In the genomic region with DNA sequence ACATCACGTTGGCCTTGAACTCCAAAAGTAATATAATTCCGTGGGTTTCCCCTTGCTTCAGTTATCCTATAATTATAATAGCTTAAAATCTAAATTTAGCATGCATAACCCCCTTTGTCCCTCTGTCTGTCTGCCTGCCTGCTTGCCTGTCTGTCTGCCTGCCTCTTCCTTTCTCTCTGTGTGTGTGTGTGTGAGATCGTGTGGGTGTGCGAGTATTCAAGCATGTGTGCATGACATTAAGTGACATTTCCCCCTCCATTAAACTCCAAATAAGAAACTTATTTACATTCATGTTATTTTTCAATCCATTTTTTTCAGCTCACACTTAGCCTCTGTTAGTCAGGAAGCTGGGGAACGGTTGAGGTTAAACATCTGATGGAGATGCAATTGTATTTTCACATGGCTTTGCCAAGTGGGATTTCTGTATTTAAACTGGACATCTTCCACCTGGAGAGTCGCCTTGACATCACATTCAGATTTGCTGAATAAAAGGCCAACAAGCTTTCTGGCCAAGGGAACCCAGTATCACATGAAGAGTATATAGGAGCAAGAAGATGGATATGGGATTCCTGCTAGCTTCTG, we compare ENCODE assay signal across 21 mouse cellular contexts.
A peak's percentile ranks its signal among the peaks of the same experiment; 100 is the strongest.
DNase-seq lines count a peak whose midpoint lies in the region; ATAC-seq and TF ChIP-seq lines count a peak whose summit lies in the region.
"Had no signal": no experiment of that assay in that cellular context is flagged by ENCODE, and none has a peak within 500 bp of the region (broad histone marks: within the 10 kb centered on the region; RNA-seq: fewer than 3 reads in every experiment).

No protein-coding gene starts in this region.

- no peak for ATAC-seq in heart, embryonic 13.5 days (ENCODE audit: extremely low read depth, insufficient number of reproducible peaks, low FRiP score, low TSS enrichment)
- peak; percentile 70 for ATAC-seq in lung, embryonic 14.5 days (ENCODE audit: insufficient read depth)
- no peak for ATAC-seq in liver, embryonic 11.5 days (replicated peaks; ENCODE audit: low FRiP score)
- ATAC-seq in stomach, embryonic 15.5 days (ENCODE audit: insufficient read depth, low FRiP score, low read depth), result no peak
- ATAC-seq: CD4-positive, CD25-positive, alpha-beta regulatory T cell, adult 4 months; forebrain, embryonic 16.5 days had no signal

- TF ChIP-seq CTCF in lung, embryonic 14.5 days (IDR thresholded peaks at IDR 0.05; ENCODE audit: low read depth), result no peak

- no peak overlapping the region for H3K4me2 ChIP-seq in heart, embryonic 13.5 days
- H3K4me2 ChIP-seq in lung, embryonic 14.5 days, result peak overlapping the region; percentile 3; the same call in 1 of the 2 replicates
- H3K4me2 ChIP-seq in liver, embryonic 11.5 days, result no peak overlapping the region
- no peak overlapping the region for H3K4me2 ChIP-seq in stomach, embryonic 15.5 days
- H3K4me2 ChIP-seq: embryonic facial prominence, embryonic 15.5 days; heart, embryonic 12.5 days; hindbrain, embryonic 14.5 days had no signal

- H3K9me3 ChIP-seq in heart, embryonic 13.5 days, result no peaks in the 10 kb centered on the region
- H3K9me3 ChIP-seq in lung, embryonic 14.5 days (ENCODE audit: low read depth, low read length), result no peaks in the 10 kb centered on the region
- no peaks in the 10 kb centered on the region for H3K9me3 ChIP-seq in liver, embryonic 11.5 days (ENCODE audit: control insufficient read depth, low read length)
- H3K9me3 ChIP-seq in stomach, embryonic 15.5 days, result no peaks in the 10 kb centered on the region
- H3K9me3 ChIP-seq: embryonic facial prominence, embryonic 15.5 days; heart, embryonic 12.5 days had no signal

- no peak overlapping the region for H3K9ac ChIP-seq in heart, embryonic 13.5 days
- no peak overlapping the region for H3K9ac ChIP-seq in lung, embryonic 14.5 days
- H3K9ac ChIP-seq in liver, embryonic 11.5 days (ENCODE audit: low read depth, low read length), result no peak overlapping the region
- H3K9ac ChIP-seq in stomach, embryonic 15.5 days, result no peak overlapping the region
- H3K9ac ChIP-seq: embryonic facial prominence, embryonic 15.5 days; heart, embryonic 12.5 days; hindbrain, embryonic 14.5 days had no signal

- H3K4me3 ChIP-seq in heart, embryonic 13.5 days, result no peak overlapping the region
- no peak overlapping the region for H3K4me3 ChIP-seq in lung, embryonic 14.5 days (ENCODE audit: low read depth, low read length)
- H3K4me3 ChIP-seq in liver, embryonic 11.5 days (ENCODE audit: low read depth, low read length), result no peak overlapping the region
- H3K4me3 ChIP-seq in stomach, embryonic 15.5 days (replicated peaks), result no peak overlapping the region
- H3K4me3 ChIP-seq: embryonic facial prominence, embryonic 15.5 days; heart, embryonic 12.5 days had no signal

- no peaks in the 10 kb centered on the region for H3K36me3 ChIP-seq in heart, embryonic 13.5 days
- H3K36me3 ChIP-seq in lung, embryonic 14.5 days (ENCODE audit: insufficient read depth), result no peaks in the 10 kb centered on the region
- no peaks in the 10 kb centered on the region for H3K36me3 ChIP-seq in liver, embryonic 11.5 days (ENCODE audit: control insufficient read depth, insufficient read depth, low read length)
- H3K36me3 ChIP-seq in stomach, embryonic 15.5 days, result no peaks in the 10 kb centered on the region
- H3K36me3 ChIP-seq: embryonic facial prominence, embryonic 15.5 days; heart, embryonic 12.5 days had no signal

- H3K27ac ChIP-seq in heart, embryonic 13.5 days (replicated peaks), result 0 out of 2 replicates have a peak overlapping the region, but pooled peaks have one; percentile 17
- peak overlapping the region; percentile 76 for H3K27ac ChIP-seq in lung, embryonic 14.5 days (ENCODE audit: low read depth)
- H3K27ac ChIP-seq in liver, embryonic 11.5 days (ENCODE audit: low read depth, low read length), result peak overlapping the region; percentile 42; the same call in 1 of the 2 replicates
- peak overlapping the region; percentile 57 for H3K27ac ChIP-seq in stomach, embryonic 15.5 days
- H3K27ac ChIP-seq: embryonic facial prominence, embryonic 15.5 days; hindbrain, embryonic 14.5 days had no signal

- DNase-seq in heart, postnatal 25 days (ENCODE audit: low spot score), result no peak
- peak; percentile 88 for DNase-seq in lung, embryonic 14.5 days
- DNase-seq in lung, postnatal 14 days, result no peak
- DNase-seq in liver, embryonic 11.5 days (ENCODE audit: low spot score), result no peak
- no peak for DNase-seq in urinary bladder, postnatal 36 days (ENCODE audit: low spot score in 2 of 2)
- DNase-seq: adrenal gland, postnatal 25 days; cerebellum, adult 2 months; cerebellum, postnatal 36 days; heart, postnatal 36 days; kidney, adult 11 months; kidney, postnatal 4 days; layer of hippocampus, adult 9-11 months; lung, postnatal 4 days; right cerebral cortex, postnatal 25 days had no signal

- 60% methylated on average over 6 of the region's 6 CpGs for WGBS in heart, embryonic 13.5 days
- 32% methylated on average over 6 of the region's 6 CpGs for WGBS in lung, embryonic 14.5 days
- 75% methylated on average over 6 of the region's 6 CpGs for WGBS in liver, embryonic 11.5 days
- 30% methylated on average over 6 of the region's 6 CpGs for WGBS in stomach, embryonic 15.5 days

- no peaks in the 10 kb centered on the region for H3K27me3 ChIP-seq in heart, embryonic 13.5 days (replicated peaks)
- no peaks in the 10 kb centered on the region for H3K27me3 ChIP-seq in lung, embryonic 14.5 days (ENCODE audit: insufficient read depth, low read length)
- H3K27me3 ChIP-seq in liver, embryonic 11.5 days (replicated peaks; ENCODE audit: control insufficient read depth, insufficient read depth, low read length), result no peaks in the 10 kb centered on the region
- no peaks in the 10 kb centered on the region for H3K27me3 ChIP-seq in stomach, embryonic 15.5 days (replicated peaks)
- H3K27me3 ChIP-seq: embryonic facial prominence, embryonic 15.5 days; heart, embryonic 12.5 days had no signal

- intact Hi-C loops in heart, postnatal 25 days (cut with DNase I), result loop anchor here (5.0 kb wide), 2 partner anchors 132 to 253 kb away; a partner anchor contains a TSS

- peaks cover 64% of the 10 kb centered on the region for H3K4me1 ChIP-seq in heart, embryonic 13.5 days
- H3K4me1 ChIP-seq in lung, embryonic 14.5 days (ENCODE audit: insufficient read depth), result peaks cover 36% of the 10 kb centered on the region
- peaks cover 35% of the 10 kb centered on the region for H3K4me1 ChIP-seq in liver, embryonic 11.5 days (replicated peaks; ENCODE audit: control insufficient read depth, insufficient read depth, low read length)
- H3K4me1 ChIP-seq in stomach, embryonic 15.5 days, result peaks cover 23% of the 10 kb centered on the region

Comparison
In these comparisons a context has a peak if more than half of its experiments do, and no peak if none do; other contexts are left out.
1. H3K27ac ChIP-seq: peak in every context shown above with its lines; median percentile 76 in lung, embryonic 14.5 days; 57 in stomach, embryonic 15.5 days; 42 in liver, embryonic 11.5 days; 17 in heart, embryonic 13.5 days.